Mouse (Mus musculus) hindbrain, embryonic 11.5 days (tissue): ENCODE measurements at regions not wholly inside any gene's neighbourhood (a gene's known extent, or its start where the extent isn't known, plus 50 kb on each side); places are given as distances from the start of the nearest gene placed in this dataset.
"Not testable (repeated sequence)": the region's sequence is repeated elsewhere in the genome, so short reads cannot be mapped to it uniquely, and the experiment has no call there.

Source experiments
- ATAC-seq: fragments of 200-750 bp; cut with Nextera tagmentation; 2 replicates; pipeline ENCODE4 v1.8.0; 2017; ENCODE audit warnings: mild to moderate bottlenecking, moderate TSS enrichment, moderate library complexity; ENCODE audit not compliant: low FRiP score
- DNase-seq: peaks from one replicate; pipeline ENCODE4 v3.0.0-alpha.2; 2015; ENCODE audit warnings: low spot score
- H3K27ac ChIP-seq: fragments of 300-500 bp; sonication (generic); 2 replicates; pipeline ENCODE4 v1.5.1; 2014; ENCODE audit warnings: mild to moderate bottlenecking, low read depth, low read length
- H3K27me3 ChIP-seq: fragments of 300-500 bp; sonication (generic); 2 replicates; pipeline ENCODE4 v1.6.1; 2014; ENCODE audit warnings: mild to moderate bottlenecking, low read length, moderate library complexity, mixed read lengths; ENCODE audit not compliant: control insufficient read depth, insufficient read depth
- H3K36me3 ChIP-seq: fragments of 300-500 bp; sonication (generic); 2 replicates; pipeline ENCODE4 v1.6.1; 2014; ENCODE audit warnings: mild to moderate bottlenecking, low read length, moderate library complexity, mixed read lengths; ENCODE audit not compliant: control insufficient read depth, insufficient read depth
- H3K4me1 ChIP-seq: fragments of 300-500 bp; sonication (generic); replicated peaks from 2 replicates; pipeline ENCODE4 v1.6.1; 2014; ENCODE audit warnings: low read length, mixed read lengths; ENCODE audit not compliant: control insufficient read depth, insufficient read depth
- H3K4me2 ChIP-seq: fragments of 300-500 bp; sonication (generic); replicated peaks from 2 replicates; pipeline ENCODE4 v1.6.1; 2014; ENCODE audit warnings: mild to moderate bottlenecking, low read depth, low read length
- H3K4me3 ChIP-seq: fragments of 300-500 bp; sonication (generic); 2 replicates; pipeline ENCODE4 v1.5.1; 2014; ENCODE audit warnings: low read depth, low read length
- H3K9ac ChIP-seq: fragments of 300-500 bp; sonication (generic); 2 replicates; pipeline ENCODE4 v1.6.1; 2014; ENCODE audit warnings: low read depth, low read length
- H3K9me3 ChIP-seq: fragments of 300-500 bp; sonication (generic); 2 replicates; pipeline ENCODE4 v1.6.1; 2016; ENCODE audit warnings: low read length; ENCODE audit not compliant: control insufficient read depth
- WGBS: fragments of 180-500 bp; shearing (Covaris S2); extraction: QIAGEN DNeasy Blood & Tissue Kit; methylation state at CpG from one replicate; pipeline ENCODE4 v1.1.7; 2014; 5-methylcytosine and 5-hydroxymethylcytosine counted together

- WGBS, result 94% methylated on average over 2 of the region's 2 CpGs
- Histone ChIP-seq H3K36me3 (no peaks in the 10 kb centered on the region), H3K27ac (no peak overlapping the region), H3K4me3 (no peak overlapping the region), H3K27me3 (no peaks in the 10 kb centered on the region), H3K9ac (no peak overlapping the region), H3K4me1 (no peaks in the 10 kb centered on the region), H3K9me3 (no peaks in the 10 kb centered on the region), H3K4me2 (no peak overlapping the region)
- no peak for DNase-seq
- no peak for ATAC-seq
These were observed 315.1 kb downstream of the Atxn7l3b start for GRCm38 (mm10) chr10:112613751-112614150.

GRCm38 (mm10) chr10:112614226-112614625 is 314.6 kb downstream of the Atxn7l3b start:
- DNase-seq, result no peak
- whole genome bisulfite sequencing, result 86% methylated on average over 3 of the region's 3 CpGs
- no peak for ATAC-seq
- Histone ChIP-seq H3K36me3 (no peaks in the 10 kb centered on the region), H3K9ac (no peak overlapping the region), H3K4me3 (no peak overlapping the region), H3K4me1 (no peaks in the 10 kb centered on the region), H3K27ac (no peak overlapping the region), H3K9me3 (no peaks in the 10 kb centered on the region), H3K27me3 (no peaks in the 10 kb centered on the region), H3K4me2 (no peak overlapping the region)

- no peaks in the 10 kb centered on the region for H3K36me3 ChIP-seq
- no peaks in the 10 kb centered on the region for H3K27me3 ChIP-seq
- H3K27ac ChIP-seq, result no peak overlapping the region
- DNase-seq (peak; percentile 7), ATAC-seq (no peak)
- H3K9ac ChIP-seq, result no peak overlapping the region
- H3K4me3 ChIP-seq, result no peak overlapping the region
- H3K9me3 ChIP-seq, result no peaks in the 10 kb centered on the region
- H3K4me1 ChIP-seq, result no peaks in the 10 kb centered on the region
- 70% methylated on average over 3 of the region's 3 CpGs for WGBS
- no peak overlapping the region for H3K4me2 ChIP-seq
These were observed 309.1 kb downstream of the Atxn7l3b start for GRCm38 (mm10) chr10:112619740-112620139.

- ATAC-seq, result peak; percentile 35; the same call in 1 of the 2 replicates
- WGBS, result 87% methylated on average over 3 of the region's 3 CpGs
- no peaks in the 10 kb centered on the region for H3K27me3 ChIP-seq
These were observed 299.0 kb downstream of the Atxn7l3b start for GRCm38 (mm10) chr10:112629752-112630151.

GRCm38 (mm10) chr10:112635199-112635598 is 293.6 kb downstream of the Atxn7l3b start:
- no peaks in the 10 kb centered on the region for H3K4me1 ChIP-seq
- no peak overlapping the region for H3K4me2 ChIP-seq
- no peak for ATAC-seq
- H3K9me3 ChIP-seq, result no peaks in the 10 kb centered on the region
- no peak overlapping the region for H3K4me3 ChIP-seq
- 63% methylated on average over 1 of the region's 1 CpGs for WGBS
- no peak overlapping the region for H3K27ac ChIP-seq
- H3K36me3 ChIP-seq, result no peaks in the 10 kb centered on the region
- DNase-seq, result no peak
- no peaks in the 10 kb centered on the region for H3K27me3 ChIP-seq
- no peak overlapping the region for H3K9ac ChIP-seq

More at GRCm38 (mm10) chr10:112629752-112630151, 299.0 kb downstream of the Atxn7l3b start:
- Histone ChIP-seq H3K36me3 (no peaks in the 10 kb centered on the region), H3K4me1 (no peaks in the 10 kb centered on the region), H3K9ac (no peak overlapping the region), H3K27ac (no peak overlapping the region), H3K4me3 (no peak overlapping the region), H3K4me2 (no peak overlapping the region), H3K9me3 (no peaks in the 10 kb centered on the region)
- DNase-seq, result no peak

GRCm38 (mm10) chr10:112636574-112636973 is 292.2 kb downstream of the Atxn7l3b start:
- no peak overlapping the region for H3K4me3 ChIP-seq
- no peak overlapping the region for H3K9ac ChIP-seq
- no peak overlapping the region for H3K4me2 ChIP-seq
- no peaks in the 10 kb centered on the region for H3K9me3 ChIP-seq
- no peaks in the 10 kb centered on the region for H3K4me1 ChIP-seq
- WGBS, result 86% methylated on average over 2 of the region's 2 CpGs
- no peak overlapping the region for H3K27ac ChIP-seq
- ATAC-seq (no peak), DNase-seq (no peak)
- H3K27me3 ChIP-seq, result no peaks in the 10 kb centered on the region
- H3K36me3 ChIP-seq, result no peaks in the 10 kb centered on the region

- 96% methylated on average over 1 of the region's 1 CpGs for WGBS
- not testable (repeated sequence) for H3K27ac ChIP-seq, ATAC-seq, H3K36me3 ChIP-seq, H3K4me2 ChIP-seq, DNase-seq, H3K27me3 ChIP-seq, H3K9ac ChIP-seq, H3K9me3 ChIP-seq, H3K4me1 ChIP-seq, H3K4me3 ChIP-seq
These were observed 288.2 kb downstream of the Atxn7l3b start for GRCm38 (mm10) chr10:112640551-112640950.

- DNase-seq (no peak), ATAC-seq (no peak)
- WGBS, result 88% methylated on average over 3 of the region's 3 CpGs
- Histone ChIP-seq H3K4me2 (no peak overlapping the region), H3K4me1 (no peaks in the 10 kb centered on the region), H3K27me3 (no peaks in the 10 kb centered on the region), H3K9me3 (no peaks in the 10 kb centered on the region), H3K36me3 (no peaks in the 10 kb centered on the region), H3K4me3 (no peak overlapping the region), H3K9ac (no peak overlapping the region), H3K27ac (no peak overlapping the region)
These were observed 279.8 kb downstream of the Atxn7l3b start for GRCm38 (mm10) chr10:112648986-112649385.
